Mouse (Mus musculus): ENCODE data around the gene Pth1r. TPM values are rescaled to one million over a fixed set of nuclear protein-coding genes. Genes with fewer than 3 reads are reported as not detected.
A peak's percentile ranks its signal among the peaks of the same experiment; 100 is the strongest.

The Pth1r gene
- polyA plus RNA-seq, 1 experiment from 2014 or later = 79.7 TPM

- ATAC-seq (ENCODE audit: borderline replicate concordance, extremely low read depth, low FRiP score, low TSS enrichment) = no peak
- 88% methylated on average over 10 of the region's 10 CpGs for WGBS
- no peaks in the 10 kb centered on the region for H3K36me3 ChIP-seq
- H3K4me3 ChIP-seq = no peak overlapping the region
- H3K27ac ChIP-seq = no peak overlapping the region
- H3K9me3 ChIP-seq = no peaks in the 10 kb centered on the region
- no peak overlapping the region for H3K9ac ChIP-seq
- peaks cover 19% of the 10 kb centered on the region for H3K4me1 ChIP-seq
- no peaks in the 10 kb centered on the region for H3K27me3 ChIP-seq
- no peak overlapping the region for H3K4me2 ChIP-seq
Observed at GRCm38 (mm10) chr9:110772336-110772735, 25.4 kb upstream of the Pth1r start.

- H3K27me3 ChIP-seq = no peaks in the 10 kb centered on the region
- H3K27ac ChIP-seq = peak overlapping the region; percentile 35; the same call in 1 of the 2 replicates
- H3K4me1 ChIP-seq = peaks cover 40% of the 10 kb centered on the region
- H3K4me2 ChIP-seq = no peak overlapping the region
- H3K9me3 ChIP-seq = no peaks in the 10 kb centered on the region
- 60% methylated on average over 2 of the region's 2 CpGs for WGBS
- H3K36me3 ChIP-seq = no peaks in the 10 kb centered on the region
- H3K4me3 ChIP-seq = no peak overlapping the region
- no peak overlapping the region for H3K9ac ChIP-seq
- no peak for ATAC-seq (ENCODE audit: borderline replicate concordance, extremely low read depth, low FRiP score, low TSS enrichment)
Observed at GRCm38 (mm10) chr9:110763405-110763804, 16.5 kb upstream of the Pth1r start.

- H3K9ac ChIP-seq = no peak overlapping the region
- H3K36me3 ChIP-seq = no peaks in the 10 kb centered on the region
- H3K4me1 ChIP-seq = peaks cover 46% of the 10 kb centered on the region
- H3K4me3 ChIP-seq = no peak overlapping the region
- peak; percentile 87 for ATAC-seq (ENCODE audit: borderline replicate concordance, extremely low read depth, low FRiP score, low TSS enrichment)
- no peaks in the 10 kb centered on the region for H3K27me3 ChIP-seq
- 38% methylated on average over 10 of the region's 10 CpGs for WGBS
- no peaks in the 10 kb centered on the region for H3K9me3 ChIP-seq
- peak overlapping the region; percentile 84 for H3K27ac ChIP-seq
- H3K4me2 ChIP-seq = no peak overlapping the region
Observed at GRCm38 (mm10) chr9:110762763-110763162, 15.8 kb upstream of the Pth1r start.

GRCm38 (mm10) chr9:110760886-110761285 is 13.9 kb upstream of the Pth1r start:
- no peaks in the 10 kb centered on the region for H3K9me3 ChIP-seq
- no peak for ATAC-seq (ENCODE audit: borderline replicate concordance, extremely low read depth, low FRiP score, low TSS enrichment)
- H3K27ac ChIP-seq = peak overlapping the region; percentile 84
- no peak overlapping the region for H3K4me2 ChIP-seq
- H3K36me3 ChIP-seq = no peaks in the 10 kb centered on the region
- H3K9ac ChIP-seq = no peak overlapping the region
- H3K4me1 ChIP-seq = peaks cover 47% of the 10 kb centered on the region
- H3K4me3 ChIP-seq = no peak overlapping the region
- H3K27me3 ChIP-seq = no peaks in the 10 kb centered on the region
- 68% methylated on average over 8 of the region's 8 CpGs for WGBS

- Histone ChIP-seq H3K27me3 (no peaks in the 10 kb centered on the region), H3K4me2 (no peak overlapping the region), H3K9me3 (no peaks in the 10 kb centered on the region), H3K4me3 (no peak overlapping the region), H3K4me1 (peaks cover 47% of the 10 kb centered on the region), H3K36me3 (no peaks in the 10 kb centered on the region), H3K9ac (no peak overlapping the region), H3K27ac (no peak overlapping the region)
- no peak for ATAC-seq (ENCODE audit: borderline replicate concordance, extremely low read depth, low FRiP score, low TSS enrichment)
- 44% methylated on average over 2 of the region's 2 CpGs for WGBS
Observed at GRCm38 (mm10) chr9:110759265-110759664, 12.3 kb upstream of the Pth1r start.

- H3K27ac ChIP-seq = no peak overlapping the region
Observed at GRCm38 (mm10) chr9:110758605-110759004, 11.7 kb upstream of the Pth1r start.

GRCm38 (mm10) chr9:110757816-110758215 is 10.9 kb upstream of the Pth1r start:
- Histone ChIP-seq H3K36me3 (no peaks in the 10 kb centered on the region), H3K27me3 (no peaks in the 10 kb centered on the region), H3K4me2 (no peak overlapping the region), H3K9me3 (no peaks in the 10 kb centered on the region), H3K27ac (no peak overlapping the region), H3K4me1 (peaks cover 37% of the 10 kb centered on the region), H3K4me3 (no peak overlapping the region), H3K9ac (no peak overlapping the region)
- WGBS = 81% methylated on average over 5 of the region's 5 CpGs
- ATAC-seq (ENCODE audit: borderline replicate concordance, extremely low read depth, low FRiP score, low TSS enrichment) = no peak

More at GRCm38 (mm10) chr9:110758605-110759004, 11.7 kb upstream of the Pth1r start:
- no peak overlapping the region for H3K4me3 ChIP-seq
- H3K9ac ChIP-seq = no peak overlapping the region
- no peak overlapping the region for H3K4me2 ChIP-seq
- no peaks in the 10 kb centered on the region for H3K9me3 ChIP-seq
- peak; percentile 53; the same call in 1 of the 2 replicates for ATAC-seq (ENCODE audit: borderline replicate concordance, extremely low read depth, low FRiP score, low TSS enrichment)
- no peaks in the 10 kb centered on the region for H3K27me3 ChIP-seq
- H3K36me3 ChIP-seq = no peaks in the 10 kb centered on the region
- 43% methylated on average over 8 of the region's 8 CpGs for WGBS
- H3K4me1 ChIP-seq = peaks cover 45% of the 10 kb centered on the region

GRCm38 (mm10) chr9:110753773-110754172 is 6.8 kb upstream of the Pth1r start:
- no peak for ATAC-seq (ENCODE audit: borderline replicate concordance, extremely low read depth, low FRiP score, low TSS enrichment)
- Histone ChIP-seq H3K27me3 (no peaks in the 10 kb centered on the region; the same call in 1 of the 2 replicates), H3K36me3 (no peaks in the 10 kb centered on the region), H3K4me3 (no peak overlapping the region), H3K9me3 (no peaks in the 10 kb centered on the region), H3K9ac (no peak overlapping the region), H3K27ac (no peak overlapping the region), H3K4me1 (peaks cover 28% of the 10 kb centered on the region), H3K4me2 (no peak overlapping the region)
- WGBS = 80% methylated on average over 4 of the region's 4 CpGs

GRCm38 (mm10) chr9:110752917-110753435 is 6.0 kb upstream of the Pth1r start:
- 75% methylated on average over 4 of the region's 4 CpGs for WGBS
- Histone ChIP-seq H3K4me3 (no peak overlapping the region), H3K4me1 (peaks cover 20% of the 10 kb centered on the region), H3K36me3 (no peaks in the 10 kb centered on the region), H3K27me3 (no peaks in the 10 kb centered on the region; the same call in 1 of the 2 replicates), H3K9ac (no peak overlapping the region), H3K9me3 (no peaks in the 10 kb centered on the region), H3K27ac (no peak overlapping the region), H3K4me2 (no peak overlapping the region)
- no peak for ATAC-seq (ENCODE audit: borderline replicate concordance, extremely low read depth, low FRiP score, low TSS enrichment)

- Histone ChIP-seq H3K4me3 (no peak overlapping the region), H3K4me2 (no peak overlapping the region), H3K9me3 (no peaks in the 10 kb centered on the region), H3K9ac (no peak overlapping the region), H3K36me3 (no peaks in the 10 kb centered on the region), H3K4me1 (peaks cover 25% of the 10 kb centered on the region), H3K27ac (peak overlapping the region; percentile 44; the same call in 1 of the 2 replicates), H3K27me3 (no peaks in the 10 kb centered on the region; the same call in 1 of the 2 replicates)
- WGBS = 58% methylated on average over 5 of the region's 5 CpGs
- ATAC-seq (ENCODE audit: borderline replicate concordance, extremely low read depth, low FRiP score, low TSS enrichment) = no peak
Observed at GRCm38 (mm10) chr9:110751412-110751811, 4.5 kb upstream of the Pth1r start.

- Histone ChIP-seq H3K4me2 (no peak overlapping the region), H3K9me3 (no peaks in the 10 kb centered on the region), H3K36me3 (no peaks in the 10 kb centered on the region), H3K4me3 (no peak overlapping the region), H3K4me1 (peaks cover 26% of the 10 kb centered on the region), H3K27ac (peak overlapping the region; percentile 44), H3K27me3 (peaks cover 6% of the 10 kb centered on the region; the same call in 1 of the 2 replicates), H3K9ac (no peak overlapping the region)
- ATAC-seq (ENCODE audit: borderline replicate concordance, extremely low read depth, low FRiP score, low TSS enrichment) = peak; percentile 58; the same call in 1 of the 2 replicates
- WGBS = 18% methylated on average over 14 of the region's 14 CpGs
Observed at GRCm38 (mm10) chr9:110750404-110751187, 3.7 kb upstream of the Pth1r start.

GRCm38 (mm10) chr9:110748451-110748850 is 1.5 kb upstream of the Pth1r start:
- H3K27me3 ChIP-seq = peaks cover 24% of the 10 kb centered on the region
- ATAC-seq (ENCODE audit: borderline replicate concordance, extremely low read depth, low FRiP score, low TSS enrichment) = no peak
- H3K9me3 ChIP-seq = no peaks in the 10 kb centered on the region
- H3K4me2 ChIP-seq = no peak overlapping the region
- H3K27ac ChIP-seq = no peak overlapping the region
- no peak overlapping the region for H3K4me3 ChIP-seq
- H3K9ac ChIP-seq = no peak overlapping the region
- peaks cover 34% of the 10 kb centered on the region for H3K4me1 ChIP-seq
- 44% methylated on average over 2 of the region's 2 CpGs for WGBS
- no peaks in the 10 kb centered on the region for H3K36me3 ChIP-seq

All from lung, embryonic 15.5 days (tissue).